Mouse (Mus musculus): ENCODE data around the gene 4930568D16Rik. TPM values are rescaled to one million over a fixed set of nuclear protein-coding genes. Genes with fewer than 3 reads are reported as not detected.

The 4930568D16Rik gene
- total RNA-seq, 2 experiments from 2014 or later: not detected

GRCm38 (mm10) chr2:35370686-35371085, 3.2 kb upstream of the 4930568D16Rik start:
- intact Hi-C loops (cut with DNase I): no loop called here

GRCm38 (mm10) chr2:35349184-35349583, 18.3 kb downstream of the 4930568D16Rik start:
- intact Hi-C loops (cut with DNase I): loop anchor here (1.0 to 5.0 kb wide), 2 partner anchors 51 to 137 kb away; no protein-coding TSS in a partner anchor
- peak in 1 of 2 experiments; percentile 11 for DNase-seq (ENCODE audit: low spot score in 2 of 2)

More at GRCm38 (mm10) chr2:35370686-35371085, 3.2 kb upstream of the 4930568D16Rik start:
- no peak for DNase-seq (ENCODE audit: low spot score in 2 of 2)

GRCm38 (mm10) chr2:35345984-35346383, 21.5 kb downstream of the 4930568D16Rik start:
- intact Hi-C loops (cut with DNase I): loop anchor here (5.0 kb wide), 1 partner anchor 134 kb away; no protein-coding TSS in a partner anchor
- no peak for DNase-seq (ENCODE audit: low spot score in 2 of 2)

- intact Hi-C loops (cut with DNase I): no loop called here
Measured at GRCm38 (mm10) chr2:35342605-35343004, 24.9 kb downstream of the 4930568D16Rik start.

GRCm38 (mm10) chr2:35338707-35339106, 28.8 kb downstream of the 4930568D16Rik start:
- intact Hi-C loops (cut with DNase I): no loop called here
- no peak for DNase-seq (ENCODE audit: low spot score in 2 of 2)

More at GRCm38 (mm10) chr2:35342605-35343004, 24.9 kb downstream of the 4930568D16Rik start:
- no peak for DNase-seq (ENCODE audit: low spot score in 2 of 2)

- DNase-seq (ENCODE audit: low spot score in 2 of 2): no peak
- intact Hi-C loops (cut with DNase I): no loop called here
Measured at GRCm38 (mm10) chr2:35338036-35338435, 29.5 kb downstream of the 4930568D16Rik start.

DNA sequence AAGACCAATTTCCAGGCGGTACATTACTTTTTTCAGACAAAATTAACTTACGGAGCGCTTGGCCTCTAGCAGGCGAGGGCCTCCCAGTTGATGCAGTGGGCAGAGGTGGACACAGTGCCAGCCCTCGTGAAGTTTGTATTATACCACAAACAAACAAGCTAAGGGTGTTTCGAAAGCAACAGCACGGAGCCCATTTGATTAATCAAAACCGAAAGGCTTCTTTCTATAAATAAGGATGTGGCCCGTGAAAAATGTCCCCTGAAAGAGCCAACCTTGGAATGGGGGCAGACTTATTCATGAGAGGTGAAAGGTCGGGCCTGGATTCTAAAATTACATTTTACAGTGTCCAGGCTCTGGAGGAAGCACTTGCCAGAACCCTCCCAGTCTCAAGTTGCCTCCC, 30.1 kb downstream of the 4930568D16Rik start:
- intact Hi-C loops (cut with DNase I): no loop called here
- no peak for DNase-seq (ENCODE audit: low spot score in 2 of 2)

DNA sequence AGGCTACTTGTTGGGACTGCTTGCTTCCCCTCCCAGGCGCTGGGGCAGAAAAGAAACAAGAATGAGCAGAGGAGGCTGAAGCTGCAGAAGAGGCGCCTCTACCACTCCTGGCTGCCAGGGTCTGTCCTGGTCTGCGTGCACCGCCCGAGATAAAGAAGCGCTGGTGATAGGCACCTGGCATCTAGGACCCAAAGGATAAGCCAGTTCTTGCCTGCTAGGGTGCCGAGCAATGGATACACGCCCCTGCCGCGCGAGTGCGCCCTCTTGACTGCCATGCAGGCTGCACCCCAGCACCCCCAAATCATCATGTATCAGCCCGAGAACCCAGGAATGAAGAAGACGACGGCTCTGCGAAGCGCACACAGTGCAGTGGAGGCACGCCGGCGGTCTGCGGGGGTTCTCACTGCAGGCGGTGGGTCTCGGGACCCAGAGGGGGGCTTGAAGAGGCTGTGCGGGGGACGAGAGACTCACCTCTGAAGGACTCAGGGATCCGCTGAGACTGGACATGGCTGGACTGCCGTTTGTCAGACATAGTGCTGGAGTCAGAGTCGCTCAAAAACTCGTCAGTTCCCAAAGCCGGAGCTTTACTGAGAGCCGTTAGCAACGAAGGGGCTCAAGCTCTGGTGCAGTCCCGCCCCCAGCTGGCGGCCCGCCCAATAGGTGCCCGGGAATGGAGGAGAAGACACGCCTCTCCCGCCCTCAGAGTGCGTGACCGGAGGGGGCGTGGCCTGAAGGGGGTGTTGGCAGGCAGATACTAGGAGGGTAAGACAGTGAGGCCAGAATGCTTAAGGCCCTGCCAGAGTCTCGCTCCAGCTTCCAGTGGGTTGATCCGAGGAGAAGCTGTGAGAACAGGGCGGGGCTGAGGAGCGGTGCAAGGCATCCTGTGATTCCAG, 30.9 kb downstream of the 4930568D16Rik start, which contains the start of gene Stom:
Gene Stom (minus strand): TSS at position 589 of the 893 bp plus-strand sequence.
- intact Hi-C loops (cut with DNase I): no loop called here
- DNase-seq (ENCODE audit: low spot score in 2 of 2): peak; percentile 94 to 96

- DNase-seq (ENCODE audit: low spot score in 2 of 2): no peak
- intact Hi-C loops (cut with DNase I): no loop called here
Measured at GRCm38 (mm10) chr2:35335620-35336019, 31.9 kb downstream of the 4930568D16Rik start.

GRCm38 (mm10) chr2:35333670-35334069, 33.9 kb downstream of the 4930568D16Rik start:
- intact Hi-C loops (cut with DNase I): no loop called here
- DNase-seq (ENCODE audit: low spot score in 2 of 2): no peak

DNA sequence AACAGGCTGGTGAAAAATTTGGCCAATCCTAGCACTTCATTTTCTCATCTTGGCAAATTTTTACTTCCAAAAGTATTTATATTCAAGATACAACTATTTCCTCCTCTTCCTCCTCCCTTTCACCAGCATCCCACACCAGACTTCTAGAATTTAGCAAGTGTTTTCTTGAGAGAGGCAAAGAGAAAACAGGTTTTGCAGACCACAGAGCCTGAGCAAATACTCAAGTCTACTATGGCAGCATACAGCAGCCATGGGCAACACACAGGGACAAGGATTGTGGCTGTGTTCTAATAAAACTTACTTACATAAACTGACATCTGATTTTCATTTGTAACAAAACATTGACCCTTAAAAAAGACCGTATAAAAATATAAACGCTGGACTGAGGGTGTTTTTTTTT, 36.3 kb downstream of the 4930568D16Rik start:
- intact Hi-C loops (cut with DNase I): no loop called here
- no peak for DNase-seq (ENCODE audit: low spot score in 2 of 2)

- intact Hi-C loops (cut with DNase I): no loop called here
- no peak for DNase-seq (ENCODE audit: low spot score in 2 of 2)
Measured at GRCm38 (mm10) chr2:35329061-35329460, 38.5 kb downstream of the 4930568D16Rik start.

- no peak for DNase-seq (ENCODE audit: low spot score in 2 of 2)
- intact Hi-C loops (cut with DNase I): no loop called here
Measured at GRCm38 (mm10) chr2:35328064-35328792, 39.3 kb downstream of the 4930568D16Rik start.

DNA sequence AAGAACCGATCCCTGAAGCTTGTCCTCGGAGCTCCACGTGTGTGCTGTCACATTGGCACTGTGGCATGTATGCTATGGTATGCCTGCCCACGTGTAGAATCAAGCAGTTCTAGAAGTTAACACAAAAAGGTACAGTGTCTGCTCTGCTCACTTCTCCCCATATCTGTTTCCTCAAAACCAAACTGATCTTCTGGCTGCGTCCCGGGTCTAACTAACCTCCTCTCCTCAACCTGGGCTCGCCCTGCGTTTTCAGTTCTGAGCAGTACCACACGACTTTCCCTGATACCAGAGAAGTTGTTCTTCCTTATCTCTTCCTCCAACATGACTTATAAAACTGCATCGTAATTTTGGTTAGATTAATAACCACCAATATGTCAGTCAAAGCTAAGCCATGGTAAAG, 39.9 kb downstream of the 4930568D16Rik start:
- intact Hi-C loops (cut with DNase I): no loop called here

GRCm38 (mm10) chr2:35326931-35327330, 40.6 kb downstream of the 4930568D16Rik start:
- DNase-seq (ENCODE audit: low spot score in 2 of 2): no peak
- intact Hi-C loops (cut with DNase I): no loop called here

More for the DNA sequence above, 39.9 kb downstream of the 4930568D16Rik start:
- DNase-seq (ENCODE audit: low spot score in 2 of 2): no peak

DNA sequence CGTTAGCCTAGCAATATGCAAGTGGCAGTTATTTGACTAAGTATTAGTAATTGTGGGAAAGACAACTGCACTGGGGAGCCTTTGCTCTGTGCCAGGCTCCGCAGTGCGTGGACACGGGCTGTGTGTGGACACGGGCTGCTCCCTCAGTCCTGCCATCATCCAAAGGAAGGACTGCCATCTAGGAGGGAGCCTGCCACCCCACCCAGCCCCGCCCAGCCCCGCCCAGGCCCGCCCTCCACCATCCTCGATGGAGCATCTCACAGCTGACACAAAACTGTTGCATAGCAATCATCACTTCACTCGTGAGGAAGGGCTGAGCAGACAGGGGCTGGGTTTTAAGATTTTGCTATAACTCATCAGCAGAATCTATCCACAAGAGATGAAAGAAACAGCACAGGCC, 41.6 kb downstream of the 4930568D16Rik start:
- no peak for DNase-seq (ENCODE audit: low spot score in 2 of 2)
- intact Hi-C loops (cut with DNase I): no loop called here

GRCm38 (mm10) chr2:35322404-35323164, 44.9 kb downstream of the 4930568D16Rik start:
- intact Hi-C loops (cut with DNase I): no loop called here
- peak; percentile 8 to 14 for DNase-seq (ENCODE audit: low spot score in 2 of 2)

- intact Hi-C loops (cut with DNase I): no loop called here
Measured at GRCm38 (mm10) chr2:35320399-35320798, 47.1 kb downstream of the 4930568D16Rik start.

DNA sequence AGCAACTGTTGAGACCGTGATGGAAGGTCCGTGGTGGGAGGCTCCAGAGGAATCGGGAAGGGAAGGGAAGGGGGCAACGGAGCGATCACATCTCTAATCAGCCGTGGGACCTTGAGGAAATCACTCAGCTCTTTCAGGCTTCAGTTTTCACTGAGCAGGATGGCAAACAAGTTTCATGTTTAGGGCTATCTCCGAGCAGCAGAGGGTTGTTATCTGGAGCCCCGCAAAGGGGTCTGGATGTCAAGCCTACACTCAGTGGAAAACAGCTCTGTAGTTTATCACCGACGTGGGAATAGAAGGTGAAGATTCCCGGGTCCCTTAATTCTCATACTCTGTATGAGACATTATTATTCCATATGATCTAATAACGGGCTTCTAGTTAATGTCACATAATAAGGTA, 49.1 kb downstream of the 4930568D16Rik start:
- intact Hi-C loops (cut with DNase I): no loop called here
- DNase-seq (ENCODE audit: low spot score in 2 of 2): no peak

More at GRCm38 (mm10) chr2:35320399-35320798, 47.1 kb downstream of the 4930568D16Rik start:
- no peak for DNase-seq (ENCODE audit: low spot score in 2 of 2)

All from left cerebral cortex, postnatal 25 days (tissue).